Mouse (Mus musculus): ENCODE results near the gene Lta. TPM values are rescaled to one million over a fixed set of nuclear protein-coding genes. Genes with fewer than 3 reads are reported as not detected.

The Lta gene
- total and polyA plus RNA-seq, 3 experiments, result 0.24 TPM; not detected in 2

- Histone ChIP-seq H3K79me2 (ENCODE audit: control insufficient read depth, insufficient read depth, low read length, poor library complexity) (no peaks in the 10 kb centered on the region; the same call in 1 of the 2 replicates), H3K27ac (ENCODE audit: control insufficient read depth, low read depth, low read length) (no peak overlapping the region), H3K9ac (ENCODE audit: control insufficient read depth, low read depth, low read length, poor library complexity, severe bottlenecking) (peak overlapping the region; percentile 58; the same call in 1 of the 2 replicates), H3K4me1 (ENCODE audit: control insufficient read depth in 1 of 2, insufficient read depth in 2 of 2, low read length in 2 of 2) (peaks cover 7 to 20% of the 10 kb centered on the region in 2 experiments), H3K4me3 (ENCODE audit: control insufficient read depth in 1 of 2, insufficient read depth in 1 of 2, low read depth in 2 of 2, low read length in 2 of 2) (no peak overlapping the region), H3K9me3 (replicated peaks; ENCODE audit: insufficient read depth, low read length) (no peaks in the 10 kb centered on the region), H3K27me3 (ENCODE audit: control insufficient read depth in 1 of 2, insufficient read depth in 2 of 2, low read length in 2 of 2) (no peaks in the 10 kb centered on the region), H3K36me3 (ENCODE audit: control insufficient read depth in 1 of 2, insufficient read depth in 2 of 2, low read length in 2 of 2) (peaks cover 0 to 11% of the 10 kb centered on the region in 2 experiments; a peak in 2 of 4 replicates)
- no peak for DNase-seq (ENCODE audit: low read depth, low spot score)
- TF ChIP-seq MAFK (IDR thresholded peaks at IDR 0.05; ENCODE audit: borderline replicate concordance, low read depth, low read length) (no peak), ZMIZ1 (IDR thresholded peaks at IDR 0.05; ENCODE audit: low read depth, low read length) (no peak), TCF12 (IDR thresholded peaks at IDR 0.05; ENCODE audit: low read depth, low read length) (no peak), USF2 (IDR thresholded peaks at IDR 0.05; ENCODE audit: borderline replicate concordance in 1 of 2, insufficient read depth in 1 of 2, low read depth in 1 of 2, low read length in 2 of 2) (no peak), CTCF (IDR thresholded peaks at IDR 0.05 in 2 of 3, conservative IDR thresholded peaks at IDR 0.05 in 1 of 3; ENCODE audit: control insufficient read depth in 1 of 3, insufficient read depth in 1 of 3, low read depth in 2 of 3, low read length in 3 of 3, poor library complexity in 1 of 3, severe bottlenecking in 1 of 3) (no peak), EP300 (IDR thresholded peaks at IDR 0.05; ENCODE audit: low read depth in 1 of 2, low read length in 2 of 2) (no peak), NRF1 (IDR thresholded peaks at IDR 0.05; ENCODE audit: insufficient read depth, low read depth, low read length, poor library complexity, severe bottlenecking) (no peak), RCOR1 (IDR thresholded peaks at IDR 0.05; ENCODE audit: low read depth, low read length) (no peak), BHLHE40 (IDR thresholded peaks at IDR 0.05; ENCODE audit: borderline replicate concordance, low read depth, low read length) (no peak), ZKSCAN1 (IDR thresholded peaks at IDR 0.05; ENCODE audit: low read depth, low read length) (no peak)
Observed at GRCm38 (mm10) chr17:35210593-35210992, 5.4 kb upstream of the Lta start.

GRCm38 (mm10) chr17:35209785-35210535, 4.8 kb upstream of the Lta start:
- H3K27ac ChIP-seq (ENCODE audit: control insufficient read depth, low read depth, low read length), result peak overlapping the region; percentile 84
- H3K36me3 ChIP-seq (ENCODE audit: control insufficient read depth in 1 of 2, insufficient read depth in 2 of 2, low read length in 2 of 2), result peaks cover 0 to 11% of the 10 kb centered on the region in 2 experiments; a peak in 2 of 4 replicates
- H3K9me3 ChIP-seq (replicated peaks; ENCODE audit: insufficient read depth, low read length), result no peaks in the 10 kb centered on the region
- H3K79me2 ChIP-seq (ENCODE audit: control insufficient read depth, insufficient read depth, low read length, poor library complexity), result no peaks in the 10 kb centered on the region; the same call in 1 of the 2 replicates
- DNase-seq (ENCODE audit: low read depth, low spot score), result peak; percentile 88
- peaks cover 7 to 20% of the 10 kb centered on the region in 2 experiments for H3K4me1 ChIP-seq (ENCODE audit: control insufficient read depth in 1 of 2, insufficient read depth in 2 of 2, low read length in 2 of 2)
- H3K27me3 ChIP-seq (ENCODE audit: control insufficient read depth in 1 of 2, insufficient read depth in 2 of 2, low read length in 2 of 2), result no peaks in the 10 kb centered on the region
- peak overlapping the region; percentile 58 for H3K9ac ChIP-seq (ENCODE audit: control insufficient read depth, low read depth, low read length, poor library complexity, severe bottlenecking)
- H3K4me3 ChIP-seq (ENCODE audit: control insufficient read depth in 1 of 2, insufficient read depth in 1 of 2, low read depth in 2 of 2, low read length in 2 of 2), result peak overlapping the region; percentile 52 to 65
- TF ChIP-seq ZC3H11A (IDR thresholded peaks at IDR 0.05; ENCODE audit: low read depth, low read length) (no peak), ETS1 (IDR thresholded peaks at IDR 0.05; ENCODE audit: low read depth, low read length) (peak; percentile 92), ELF1 (IDR thresholded peaks at IDR 0.05; ENCODE audit: low read depth, low read length) (0 out of 2 replicates have a peak, but pooled peaks have one; percentile 27), MAFK (IDR thresholded peaks at IDR 0.05; ENCODE audit: borderline replicate concordance, low read depth, low read length) (no peak), GATA1 (IDR thresholded peaks at IDR 0.05; ENCODE audit: low read depth, low read length) (peak; percentile 77), HCFC1 (IDR thresholded peaks at IDR 0.05; ENCODE audit: low read depth, low read length) (peak; percentile 54; the same call in 1 of the 2 replicates), TCF12 (IDR thresholded peaks at IDR 0.05; ENCODE audit: low read depth, low read length) (no peak), E2F4 (IDR thresholded peaks at IDR 0.05; ENCODE audit: borderline replicate concordance, low read depth, low read length) (no peak), ZKSCAN1 (IDR thresholded peaks at IDR 0.05; ENCODE audit: low read depth, low read length) (no peak), POLR2A (IDR thresholded peaks at IDR 0.05; ENCODE audit: control insufficient read depth in 1 of 2, insufficient read depth in 1 of 2, low read depth in 1 of 2, low read length in 2 of 2, poor library complexity in 1 of 2) (0 out of 4 replicates have a peak, but pooled peaks of 1 of the 2 experiments have one; percentile 26), CHD2 (IDR thresholded peaks at IDR 0.05; ENCODE audit: low read length) (no peak), MAX (IDR thresholded peaks at IDR 0.05; ENCODE audit: low read length) (no peak), POLR2AphosphoS5 (IDR thresholded peaks at IDR 0.05; ENCODE audit: borderline replicate concordance, low read depth, low read length) (no peak), USF1 (IDR thresholded peaks at IDR 0.05; ENCODE audit: low read depth, low read length) (no peak), MAZ (IDR thresholded peaks at IDR 0.05; ENCODE audit: low read depth, low read length) (0 out of 2 replicates have a peak, but pooled peaks have one; percentile 42), ZMIZ1 (IDR thresholded peaks at IDR 0.05; ENCODE audit: low read depth, low read length) (no peak), RCOR1 (IDR thresholded peaks at IDR 0.05; ENCODE audit: low read depth, low read length) (peak; percentile 48; the same call in 1 of the 2 replicates), SIN3A (IDR thresholded peaks at IDR 0.05; ENCODE audit: low read length) (peak; percentile 91), ZNF384 (IDR thresholded peaks at IDR 0.05; ENCODE audit: low read depth, low read length) (no peak), CTCF (IDR thresholded peaks at IDR 0.05 in 2 of 3, conservative IDR thresholded peaks at IDR 0.05 in 1 of 3; ENCODE audit: control insufficient read depth in 1 of 3, insufficient read depth in 1 of 3, low read depth in 2 of 3, low read length in 3 of 3, poor library complexity in 1 of 3, severe bottlenecking in 1 of 3) (no peak), BHLHE40 (IDR thresholded peaks at IDR 0.05; ENCODE audit: borderline replicate concordance, low read depth, low read length) (peak; percentile 32; the same call in 1 of the 2 replicates), SMC3 (IDR thresholded peaks at IDR 0.05; ENCODE audit: low read depth, low read length) (0 out of 2 replicates have a peak, but pooled peaks have one; percentile 21), EP300 (IDR thresholded peaks at IDR 0.05; ENCODE audit: low read depth in 1 of 2, low read length in 2 of 2) (peak; percentile 48 to 54), CHD1 (IDR thresholded peaks at IDR 0.05; ENCODE audit: low read depth, low read length) (no peak)
